21 mouse cellular contexts compared by ENCODE assay signal in the genomic region with DNA sequence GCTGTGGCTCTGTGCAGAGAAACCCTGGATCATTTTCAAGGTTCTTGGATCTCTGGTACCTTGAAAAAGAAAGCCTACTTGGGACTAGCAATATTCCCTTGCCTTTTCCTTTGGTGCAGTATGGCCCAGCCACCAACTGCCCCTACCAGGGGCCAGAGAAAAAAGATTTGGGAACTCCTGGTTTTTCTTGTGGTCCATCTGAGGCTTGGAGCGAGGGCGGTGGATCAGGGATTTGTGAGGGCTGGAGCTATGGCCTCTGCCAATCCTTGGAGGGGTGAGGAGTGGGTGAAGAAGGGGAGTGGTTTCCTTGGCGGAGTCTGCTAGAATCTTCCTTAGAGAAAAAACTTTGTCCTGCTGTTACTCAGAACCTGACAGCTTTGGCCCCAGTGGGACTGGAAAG. TPM values are rescaled to one million over a fixed set of nuclear protein-coding genes. Genes with fewer than 3 reads are reported as not detected.
DNase-seq lines count a peak whose midpoint lies in the region; ATAC-seq lines count a peak whose summit lies in the region.
"Had no signal": no experiment of that assay in that cellular context is flagged by ENCODE, and none has a peak within 500 bp of the region (broad histone marks: within the 10 kb centered on the region; RNA-seq: fewer than 3 reads in every experiment).

No protein-coding gene starts in this region.

- H3K27ac ChIP-seq in hindbrain, embryonic 14.5 days, result no peak overlapping the region
- no peak overlapping the region for H3K27ac ChIP-seq in hindbrain, embryonic 16.5 days (ENCODE audit: low read depth, low read length)
- no peak overlapping the region for H3K27ac ChIP-seq in neural tube, embryonic 15.5 days (replicated peaks)
- H3K27ac ChIP-seq in kidney, embryonic 16.5 days (ENCODE audit: low read length), result no peak overlapping the region
- H3K27ac ChIP-seq: embryonic facial prominence, embryonic 12.5 days; forebrain, embryonic 15.5 days; heart, embryonic 10.5 days had no signal

- no peak for ATAC-seq in hindbrain, embryonic 14.5 days (ENCODE audit: low FRiP score)
- no peak for ATAC-seq in hindbrain, embryonic 16.5 days
- no peak for ATAC-seq in neural tube, embryonic 15.5 days (ENCODE audit: low FRiP score)
- ATAC-seq in kidney, embryonic 16.5 days (ENCODE audit: low FRiP score, low TSS enrichment), result no peak
- ATAC-seq: CD4-positive, CD25-positive, alpha-beta regulatory T cell, adult 4 months; forebrain, embryonic 15.5 days had no signal

- H3K4me1 ChIP-seq in hindbrain, embryonic 14.5 days (replicated peaks; ENCODE audit: control insufficient read depth, insufficient read depth, low read length), result peaks cover 8% of the 10 kb centered on the region; the same call in 1 of the 2 replicates
- H3K4me1 ChIP-seq in hindbrain, embryonic 16.5 days (ENCODE audit: control insufficient read depth, insufficient read depth, low read depth, low read length), result peaks cover 9% of the 10 kb centered on the region
- H3K4me1 ChIP-seq in neural tube, embryonic 15.5 days, result peaks cover 12% of the 10 kb centered on the region
- peaks cover 9% of the 10 kb centered on the region for H3K4me1 ChIP-seq in kidney, embryonic 16.5 days (ENCODE audit: insufficient read depth, low read length)

- H3K27me3 ChIP-seq in hindbrain, embryonic 14.5 days (ENCODE audit: control insufficient read depth, insufficient read depth, low read length), result peaks cover 100% of the 10 kb centered on the region
- H3K27me3 ChIP-seq in hindbrain, embryonic 16.5 days (replicated peaks; ENCODE audit: control insufficient read depth, insufficient read depth, low read length), result peaks cover 85% of the 10 kb centered on the region
- peaks cover 97% of the 10 kb centered on the region for H3K27me3 ChIP-seq in neural tube, embryonic 15.5 days (replicated peaks)
- H3K27me3 ChIP-seq in kidney, embryonic 16.5 days (ENCODE audit: insufficient read depth, low read length), result peaks cover 100% of the 10 kb centered on the region

- 5% methylated on average over 3 of the region's 3 CpGs for WGBS in hindbrain, embryonic 14.5 days
- WGBS in hindbrain, embryonic 16.5 days, result 9% methylated on average over 3 of the region's 3 CpGs
- WGBS in neural tube, embryonic 15.5 days, result 7% methylated on average over 3 of the region's 3 CpGs
- WGBS in kidney, embryonic 16.5 days, result 12% methylated on average over 3 of the region's 3 CpGs

- peak; percentile 31 for DNase-seq in embryo, embryonic 9.5 days (ENCODE audit: extremely low spot score)
- no peak for DNase-seq in embryo, embryonic 10 days (ENCODE audit: low spot score)
- DNase-seq in hindbrain, embryonic 14.5 days (ENCODE audit: low spot score), result peak; percentile 23
- DNase-seq in neural tube, embryonic 10.5 days (ENCODE audit: extremely low spot score, low spot score), result peak; percentile 43
- DNase-seq: adrenal gland, postnatal 14 days; B cell, adult 2 months; cerebellum, adult 11-12 months; cerebellum, adult 9-10 months; cerebellum, postnatal 36 days; gastrocnemius, postnatal 36 days; heart, adult 18-20 months; heart, postnatal 14 days; kidney, adult 2 months had no signal

- no peak overlapping the region for H3K4me3 ChIP-seq in hindbrain, embryonic 14.5 days (replicated peaks; ENCODE audit: low read length)
- H3K4me3 ChIP-seq in hindbrain, embryonic 16.5 days (ENCODE audit: low read length), result no peak overlapping the region
- H3K4me3 ChIP-seq in neural tube, embryonic 15.5 days (replicated peaks), result no peak overlapping the region
- H3K4me3 ChIP-seq in kidney, embryonic 16.5 days (ENCODE audit: low read length), result no peak overlapping the region
- H3K4me3 ChIP-seq: forebrain, embryonic 15.5 days; heart, embryonic 10.5 days had no signal

- no peak overlapping the region for H3K4me2 ChIP-seq in hindbrain, embryonic 14.5 days (replicated peaks)
- H3K4me2 ChIP-seq in hindbrain, embryonic 16.5 days (ENCODE audit: low read length), result no peak overlapping the region
- no peak overlapping the region for H3K4me2 ChIP-seq in neural tube, embryonic 15.5 days
- no peak overlapping the region for H3K4me2 ChIP-seq in kidney, embryonic 16.5 days (replicated peaks; ENCODE audit: low read depth, low read length)
- H3K4me2 ChIP-seq: embryonic facial prominence, embryonic 12.5 days; forebrain, embryonic 15.5 days had no signal

- H3K9me3 ChIP-seq in hindbrain, embryonic 14.5 days (ENCODE audit: control insufficient read depth, low read length), result no peaks in the 10 kb centered on the region
- H3K9me3 ChIP-seq in hindbrain, embryonic 16.5 days (ENCODE audit: control insufficient read depth, low read length), result no peaks in the 10 kb centered on the region
- no peaks in the 10 kb centered on the region for H3K9me3 ChIP-seq in neural tube, embryonic 15.5 days (replicated peaks)
- H3K9me3 ChIP-seq in kidney, embryonic 16.5 days (ENCODE audit: low read length), result no peaks in the 10 kb centered on the region
- H3K9me3 ChIP-seq: embryonic facial prominence, embryonic 12.5 days; forebrain, embryonic 15.5 days; G1E; heart, embryonic 10.5 days had no signal

- H3K36me3 ChIP-seq in hindbrain, embryonic 14.5 days (replicated peaks; ENCODE audit: control insufficient read depth, insufficient read depth), result no peaks in the 10 kb centered on the region
- H3K36me3 ChIP-seq in hindbrain, embryonic 16.5 days (ENCODE audit: control insufficient read depth, insufficient read depth, low read length), result no peaks in the 10 kb centered on the region
- no peaks in the 10 kb centered on the region for H3K36me3 ChIP-seq in neural tube, embryonic 15.5 days
- H3K36me3 ChIP-seq in kidney, embryonic 16.5 days (ENCODE audit: insufficient read depth, low read length), result no peaks in the 10 kb centered on the region
- H3K36me3 ChIP-seq: embryonic facial prominence, embryonic 12.5 days; forebrain, embryonic 15.5 days; heart, embryonic 10.5 days had no signal

- no peak overlapping the region for H3K9ac ChIP-seq in hindbrain, embryonic 14.5 days
- no peak overlapping the region for H3K9ac ChIP-seq in hindbrain, embryonic 16.5 days (ENCODE audit: low read depth, low read length)
- no peak overlapping the region for H3K9ac ChIP-seq in neural tube, embryonic 15.5 days (replicated peaks)
- H3K9ac ChIP-seq in kidney, embryonic 16.5 days (replicated peaks; ENCODE audit: low read length), result no peak overlapping the region
- H3K9ac ChIP-seq: embryonic facial prominence, embryonic 12.5 days; forebrain, embryonic 15.5 days had no signal

RNA-seq across cellular contexts. Expression of a gene that starts 8.5 kb away (rescaled TPM):
- polyA plus RNA-seq in hindbrain, embryonic 14.5 days (2014; fragmentation: Nextera tagmentation; extraction: Ambion mirVana), result 2.0 and 2.8 TPM in 2 replicates
- polyA plus RNA-seq in hindbrain, embryonic 16.5 days (2015; fragmentation: Nextera tagmentation; extraction: Ambion mirVana), result 2.3 and 2.4 TPM in 2 replicates
- 2.6 and 7.9 TPM in 2 replicates for polyA plus RNA-seq in neural tube, embryonic 15.5 days (2015; fragmentation: Nextera tagmentation; extraction: Ambion mirVana)
- polyA plus RNA-seq in kidney, embryonic 16.5 days (2015; fragmentation: Nextera tagmentation; extraction: Ambion mirVana), result 12.8 and 13.2 TPM in 2 replicates
- polyA plus RNA-seq: CD4-positive, CD25-positive, alpha-beta regulatory T cell, adult 4 months had no signal
